Mouse (Mus musculus): ENCODE measurements around the gene Myo18b. TPM values are rescaled to one million over a fixed set of nuclear protein-coding genes. Genes with fewer than 3 reads are reported as not detected.

Gene Myo18b
- polyA plus RNA-seq, 1 experiment from 2014 or later = 1.3 TPM

- no peaks in the 10 kb centered on the region for H3K9me3 ChIP-seq (ENCODE audit: control insufficient read depth, low read length)
- no peak overlapping the region for H3K4me2 ChIP-seq (ENCODE audit: low read depth, low read length)
- no peak for ATAC-seq (ENCODE audit: low read depth)
- H3K4me1 ChIP-seq (ENCODE audit: control insufficient read depth, insufficient read depth, low read length) = 0 out of 2 replicates have a peak, but pooled peaks cover 3% of the 10 kb centered on the region
- H3K27me3 ChIP-seq (ENCODE audit: control insufficient read depth, insufficient read depth, low read length) = no peaks in the 10 kb centered on the region
- H3K27ac ChIP-seq (ENCODE audit: low read depth, low read length) = no peak overlapping the region
- 91% methylated on average over 2 of the region's 2 CpGs for WGBS
- no peak overlapping the region for H3K9ac ChIP-seq (replicated peaks; ENCODE audit: low read depth, low read length)
- H3K4me3 ChIP-seq (ENCODE audit: low read depth, low read length) = no peak overlapping the region
- H3K36me3 ChIP-seq (ENCODE audit: control insufficient read depth, insufficient read depth, low read length) = no peaks in the 10 kb centered on the region
These were observed 250.6 kb downstream of the Myo18b start for GRCm38 (mm10) chr5:112645535-112645934.

DNA sequence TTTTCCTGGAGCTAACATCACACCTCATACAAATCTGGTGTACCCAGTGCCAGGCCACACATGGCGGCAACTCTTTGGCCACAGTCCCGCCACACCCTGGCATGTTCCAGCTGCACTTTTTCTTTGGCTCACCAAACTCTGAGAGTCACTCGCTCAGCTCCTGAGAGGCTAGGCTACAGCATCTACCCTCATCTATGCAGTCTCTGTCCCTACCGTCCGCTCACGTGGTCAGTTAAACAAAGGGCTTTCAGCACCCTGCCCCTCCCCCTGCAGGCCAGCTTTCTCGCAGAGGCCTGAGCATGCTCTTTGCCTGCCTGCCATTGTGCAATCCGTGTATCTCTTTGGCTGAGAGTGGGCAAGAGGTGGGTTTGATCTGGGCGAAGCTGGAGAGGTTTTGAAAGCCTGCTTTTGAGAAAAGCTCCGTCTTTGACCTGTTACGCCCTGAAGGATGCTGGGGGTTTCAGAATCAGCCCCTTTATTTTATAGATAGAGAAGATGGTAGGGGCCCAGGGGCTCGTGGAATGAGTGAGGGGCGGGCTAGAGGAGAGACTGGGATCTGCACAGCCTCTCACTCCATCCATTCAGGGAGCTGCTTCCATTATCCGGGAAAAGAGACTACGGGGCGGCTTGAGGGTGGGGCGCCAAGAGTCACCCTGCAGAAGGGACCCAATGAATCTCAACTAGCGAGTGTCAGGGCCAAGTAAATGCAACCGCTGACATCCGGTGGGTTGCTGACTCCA is 252.5 kb downstream of the Myo18b start:
- H3K36me3 ChIP-seq (ENCODE audit: control insufficient read depth, insufficient read depth, low read length) = no peaks in the 10 kb centered on the region
- 0 out of 2 replicates have a peak, but pooled peaks cover 3% of the 10 kb centered on the region for H3K4me1 ChIP-seq (ENCODE audit: control insufficient read depth, insufficient read depth, low read length)
- H3K9me3 ChIP-seq (ENCODE audit: control insufficient read depth, low read length) = no peaks in the 10 kb centered on the region
- H3K9ac ChIP-seq (replicated peaks; ENCODE audit: low read depth, low read length) = no peak overlapping the region
- ATAC-seq (ENCODE audit: low read depth) = peak; percentile 76
- H3K27me3 ChIP-seq (ENCODE audit: control insufficient read depth, insufficient read depth, low read length) = no peaks in the 10 kb centered on the region
- no peak overlapping the region for H3K27ac ChIP-seq (ENCODE audit: low read depth, low read length)
- no peak overlapping the region for H3K4me3 ChIP-seq (ENCODE audit: low read depth, low read length)
- H3K4me2 ChIP-seq (ENCODE audit: low read depth, low read length) = peak overlapping the region; percentile 11; the same call in 1 of the 2 replicates
- 25% methylated on average over 19 of the region's 20 CpGs for WGBS

GRCm38 (mm10) chr5:112642731-112643130 is 253.4 kb downstream of the Myo18b start:
- no peak overlapping the region for H3K4me3 ChIP-seq (ENCODE audit: low read depth, low read length)
- no peak for ATAC-seq (ENCODE audit: low read depth)
- H3K4me2 ChIP-seq (ENCODE audit: low read depth, low read length) = no peak overlapping the region
- H3K9me3 ChIP-seq (ENCODE audit: control insufficient read depth, low read length) = no peaks in the 10 kb centered on the region
- H3K4me1 ChIP-seq (ENCODE audit: control insufficient read depth, insufficient read depth, low read length) = 0 out of 2 replicates have a peak, but pooled peaks cover 3% of the 10 kb centered on the region
- H3K27ac ChIP-seq (ENCODE audit: low read depth, low read length) = no peak overlapping the region
- H3K36me3 ChIP-seq (ENCODE audit: control insufficient read depth, insufficient read depth, low read length) = no peaks in the 10 kb centered on the region
- H3K9ac ChIP-seq (replicated peaks; ENCODE audit: low read depth, low read length) = no peak overlapping the region
- no peaks in the 10 kb centered on the region for H3K27me3 ChIP-seq (ENCODE audit: control insufficient read depth, insufficient read depth, low read length)
- 67% methylated on average over 10 of the region's 10 CpGs for WGBS

DNA sequence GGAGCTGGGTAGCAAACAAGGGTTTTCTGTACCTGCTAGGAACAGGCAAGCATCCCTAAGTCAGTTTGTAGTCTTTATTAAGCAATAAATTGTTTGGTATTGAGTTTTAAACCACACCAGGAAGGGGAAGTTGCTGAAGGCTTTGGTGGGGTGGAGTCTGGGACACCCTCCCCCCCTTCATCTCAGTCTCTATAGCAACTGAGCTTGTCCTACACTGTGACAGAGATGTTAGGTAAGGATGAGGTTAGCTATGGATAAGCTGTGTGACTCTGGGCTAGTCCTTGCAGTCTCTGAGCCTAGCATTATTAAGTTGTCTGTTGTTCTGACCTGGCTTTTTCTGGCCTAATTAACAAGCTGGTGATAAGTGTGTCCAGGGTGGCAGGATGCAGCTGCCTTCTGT is 254.4 kb downstream of the Myo18b start:
- no peaks in the 10 kb centered on the region for H3K9me3 ChIP-seq (ENCODE audit: control insufficient read depth, low read length)
- H3K4me1 ChIP-seq (ENCODE audit: control insufficient read depth, insufficient read depth, low read length) = 0 out of 2 replicates have a peak, but pooled peaks cover 3% of the 10 kb centered on the region
- no peak overlapping the region for H3K4me2 ChIP-seq (ENCODE audit: low read depth, low read length)
- ATAC-seq (ENCODE audit: low read depth) = no peak
- H3K36me3 ChIP-seq (ENCODE audit: control insufficient read depth, insufficient read depth, low read length) = no peaks in the 10 kb centered on the region
- H3K9ac ChIP-seq (replicated peaks; ENCODE audit: low read depth, low read length) = no peak overlapping the region
- no peaks in the 10 kb centered on the region for H3K27me3 ChIP-seq (ENCODE audit: control insufficient read depth, insufficient read depth, low read length)
- no peak overlapping the region for H3K27ac ChIP-seq (ENCODE audit: low read depth, low read length)
- no peak overlapping the region for H3K4me3 ChIP-seq (ENCODE audit: low read depth, low read length)

GRCm38 (mm10) chr5:112641131-112641530 is 255.0 kb downstream of the Myo18b start:
- H3K4me2 ChIP-seq (ENCODE audit: low read depth, low read length) = no peak overlapping the region
- no peak overlapping the region for H3K27ac ChIP-seq (ENCODE audit: low read depth, low read length)

GRCm38 (mm10) chr5:112640651-112641050 is 255.5 kb downstream of the Myo18b start:
- Histone ChIP-seq H3K27ac (ENCODE audit: low read depth, low read length) (no peak overlapping the region), H3K4me2 (ENCODE audit: low read depth, low read length) (no peak overlapping the region), H3K36me3 (ENCODE audit: control insufficient read depth, insufficient read depth, low read length) (no peaks in the 10 kb centered on the region), H3K4me3 (ENCODE audit: low read depth, low read length) (no peak overlapping the region), H3K4me1 (ENCODE audit: control insufficient read depth, insufficient read depth, low read length) (0 out of 2 replicates have a peak, but pooled peaks cover 3% of the 10 kb centered on the region), H3K9ac (replicated peaks; ENCODE audit: low read depth, low read length) (no peak overlapping the region), H3K27me3 (ENCODE audit: control insufficient read depth, insufficient read depth, low read length) (no peaks in the 10 kb centered on the region), H3K9me3 (ENCODE audit: control insufficient read depth, low read length) (no peaks in the 10 kb centered on the region)
- ATAC-seq (ENCODE audit: low read depth) = no peak
- 17% methylated on average over 13 of the region's 13 CpGs for WGBS

More at GRCm38 (mm10) chr5:112641131-112641530, 255.0 kb downstream of the Myo18b start:
- ATAC-seq (ENCODE audit: low read depth) = no peak
- H3K27me3 ChIP-seq (ENCODE audit: control insufficient read depth, insufficient read depth, low read length) = no peaks in the 10 kb centered on the region
- 0 out of 2 replicates have a peak, but pooled peaks cover 3% of the 10 kb centered on the region for H3K4me1 ChIP-seq (ENCODE audit: control insufficient read depth, insufficient read depth, low read length)
- no peak overlapping the region for H3K9ac ChIP-seq (replicated peaks; ENCODE audit: low read depth, low read length)
- H3K4me3 ChIP-seq (ENCODE audit: low read depth, low read length) = no peak overlapping the region
- 7% methylated on average over 20 of the region's 20 CpGs for WGBS
- no peaks in the 10 kb centered on the region for H3K36me3 ChIP-seq (ENCODE audit: control insufficient read depth, insufficient read depth, low read length)
- no peaks in the 10 kb centered on the region for H3K9me3 ChIP-seq (ENCODE audit: control insufficient read depth, low read length)

Other genes starting within 250 kb of the Myo18b start
- 17.4 and 26.6 TPM in 2 replicates for gene Grk3, start 119.4 kb upstream of the Myo18b start, polyA plus RNA-seq (2014; fragmentation: Nextera tagmentation; extraction: Ambion mirVana)
- not detected in 2 replicates for gene Crybb2, start 173.8 kb upstream of the Myo18b start, polyA plus RNA-seq (2014; fragmentation: Nextera tagmentation; extraction: Ambion mirVana)
- gene Crybb3, start 185.2 kb upstream of the Myo18b start, polyA plus RNA-seq (2014; fragmentation: Nextera tagmentation; extraction: Ambion mirVana) = 0.82 and 0.91 TPM in 2 replicates